Mouse (Mus musculus) MEL (cell line): ENCODE data around the gene Mms19. TPM values are rescaled to one million over a fixed set of nuclear protein-coding genes. Genes with fewer than 3 reads are reported as not detected.

ENCODE experiments used
- DNase-seq: peaks from one replicate; pipeline ENCODE4 v3.0.0; 2011; ENCODE audit warnings: low read depth, low spot score
- H3K27ac ChIP-seq: 2 replicates; pipeline ENCODE4 v1.5.1; 2012; ENCODE audit warnings: low read depth, mild to moderate bottlenecking, control low read depth, low read length, moderate library complexity; ENCODE audit not compliant: control insufficient read depth
- H3K27me3 ChIP-seq, 2 experiments: fragments of 150-350 bp in 1 of 2; sonication (generic) in 1 of 2; 2 replicates each; pipeline ENCODE4 v1.6.1; 2012; ENCODE audit warnings: low read length in 2 of 2, mild to moderate bottlenecking in 2 of 2, improper control_type of control experiment in 1 of 2, moderate library complexity in 1 of 2; ENCODE audit not compliant: insufficient read depth in 2 of 2, control insufficient read depth in 1 of 2
- H3K36me3 ChIP-seq, 2 experiments: 2 replicates each; pipeline ENCODE4 v1.6.1; 2012 to 2014; ENCODE audit warnings: low read length in 2 of 2, improper control_type of control experiment in 1 of 2, inconsistent platforms in 1 of 2, mild to moderate bottlenecking in 1 of 2; ENCODE audit not compliant: insufficient read depth in 2 of 2, control insufficient read depth in 1 of 2
- H3K4me1 ChIP-seq, 2 experiments: fragments of 150-350 bp in 1 of 2; sonication (generic) in 1 of 2; 2 replicates each; pipeline ENCODE4 v1.6.1; 2012; ENCODE audit warnings: low read length in 2 of 2, improper control_type of control experiment in 1 of 2, mild to moderate bottlenecking in 1 of 2; ENCODE audit not compliant: insufficient read depth in 2 of 2, control insufficient read depth in 1 of 2
- H3K4me3 ChIP-seq, 2 experiments: fragments of 150-350 bp in 1 of 2; sonication (generic) in 1 of 2; 2 replicates each; pipeline ENCODE4 v1.5.1; 2012; ENCODE audit warnings: low read depth in 2 of 2, low read length in 2 of 2, mild to moderate bottlenecking in 2 of 2, moderate library complexity in 2 of 2, control low read depth in 1 of 2, improper control_type of control experiment in 1 of 2; ENCODE audit not compliant: control insufficient read depth in 1 of 2, insufficient read depth in 1 of 2
- H3K79me2 ChIP-seq: 2 replicates; pipeline ENCODE4 v1.6.1; 2012; ENCODE audit warnings: mild to moderate bottlenecking, low read length, moderate library complexity; ENCODE audit not compliant: control insufficient read depth, poor library complexity, insufficient read depth
- H3K9ac ChIP-seq: 2 replicates; pipeline ENCODE4 v1.6.1; 2012; ENCODE audit warnings: low read depth, mild to moderate bottlenecking, control low read depth, low read length, moderate library complexity; ENCODE audit not compliant: control insufficient read depth, poor library complexity, severe bottlenecking
- H3K9me3 ChIP-seq: fragments of 150-350 bp; sonication (generic); replicated peaks from 2 replicates; pipeline ENCODE4 v1.6.1; 2012; ENCODE audit warnings: mild to moderate bottlenecking, low read length, improper control_type of control experiment, moderate library complexity; ENCODE audit not compliant: insufficient read depth
- E2F4 ChIP-seq: IDR thresholded peaks from 2 replicates; pipeline ENCODE4 v1.6.1; 2011; ENCODE audit warnings: low read depth, low read length, improper control_type of control experiment, borderline replicate concordance
- ETS1 ChIP-seq: IDR thresholded peaks from 2 replicates; pipeline ENCODE4 v1.6.1; 2012; ENCODE audit warnings: low read depth, mild to moderate bottlenecking, inconsistent platforms, low read length, improper control_type of control experiment, moderate library complexity
- HCFC1 ChIP-seq: IDR thresholded peaks from 2 replicates; pipeline ENCODE4 v1.6.1; 2012; ENCODE audit warnings: low read depth, mild to moderate bottlenecking, inconsistent platforms, low read length, improper control_type of control experiment, moderate library complexity
- JUND ChIP-seq: IDR thresholded peaks from 2 replicates; pipeline ENCODE4 v1.6.1; 2011; ENCODE audit warnings: low read depth, mild to moderate bottlenecking, improper control_type of control experiment, low read length
- MAZ ChIP-seq: IDR thresholded peaks from 2 replicates; pipeline ENCODE4 v1.6.1; 2012; ENCODE audit warnings: low read depth, mild to moderate bottlenecking, inconsistent platforms, low read length, improper control_type of control experiment
- MYB ChIP-seq: IDR thresholded peaks from 2 replicates; pipeline ENCODE4 v1.6.1; 2011; ENCODE audit warnings: mild to moderate bottlenecking, low read depth, low read length, improper control_type of control experiment
- MYC ChIP-seq: IDR thresholded peaks from 2 replicates; pipeline ENCODE4 v1.6.1; 2011; ENCODE audit warnings: low read depth, mild to moderate bottlenecking, low read length, improper control_type of control experiment, moderate library complexity
- NELFE ChIP-seq: IDR thresholded peaks from 2 replicates; pipeline ENCODE4 v1.6.1; 2011; ENCODE audit warnings: low read depth, low read length, improper control_type of control experiment
- POLR2A ChIP-seq, 2 experiments: IDR thresholded peaks; 2 replicates each; pipeline ENCODE4 v1.6.1; 2011 to 2012; ENCODE audit warnings: low read length in 2 of 2, mild to moderate bottlenecking in 2 of 2, control low read depth in 1 of 2, improper control_type of control experiment in 1 of 2, low read depth in 1 of 2, moderate library complexity in 1 of 2; ENCODE audit not compliant: control insufficient read depth in 1 of 2, insufficient read depth in 1 of 2, poor library complexity in 1 of 2
- POLR2AphosphoS2 ChIP-seq: IDR thresholded peaks from 2 replicates; pipeline ENCODE4 v1.6.1; 2011; ENCODE audit warnings: low read length, improper control_type of control experiment
- SMC3 ChIP-seq: IDR thresholded peaks from 2 replicates; pipeline ENCODE4 v1.6.1; 2011; ENCODE audit warnings: low read depth, low read length, improper control_type of control experiment
- TBP ChIP-seq: IDR thresholded peaks from 2 replicates; pipeline ENCODE4 v1.8.0; 2011; ENCODE audit warnings: low read depth, low read length, improper control_type of control experiment
- USF1 ChIP-seq: IDR thresholded peaks from 2 replicates; pipeline ENCODE4 v1.6.1; 2014; ENCODE audit warnings: low read depth, mild to moderate bottlenecking, inconsistent platforms, low read length, improper control_type of control experiment, moderate library complexity
- USF2 ChIP-seq, 2 experiments: IDR thresholded peaks; 2 replicates each; pipeline ENCODE4 v1.6.1; 2011 to 2012; ENCODE audit warnings: improper control_type of control experiment in 2 of 2, low read length in 2 of 2, borderline replicate concordance in 1 of 2, inconsistent platforms in 1 of 2, low read depth in 1 of 2, mild to moderate bottlenecking in 1 of 2; ENCODE audit not compliant: insufficient read depth in 1 of 2
- ZC3H11A ChIP-seq: IDR thresholded peaks from 2 replicates; pipeline ENCODE4 v1.6.1; 2012; ENCODE audit warnings: low read depth, mild to moderate bottlenecking, inconsistent platforms, low read length, improper control_type of control experiment
- ZKSCAN1 ChIP-seq: IDR thresholded peaks from 2 replicates; pipeline ENCODE4 v1.6.1; 2012; ENCODE audit warnings: low read depth, mild to moderate bottlenecking, inconsistent platforms, low read length, improper control_type of control experiment, moderate library complexity
- polyA plus RNA-seq, 2 experiments: library from polyadenylated mRNA; stranded (reverse) in 1 of 2; unstranded in 1 of 2; fragments of >175 nt in 1 of 2; fragments of >200 nt in 1 of 2; gene quantifications; 2 replicates each; pipeline versions ENCODE4 v1.2.1 to v1.2.4; 2012; ENCODE audit warnings: low replicate concordance in 2 of 2, low read depth in 1 of 2; ENCODE audit not compliant: insufficient read length in 2 of 2, insufficient read depth in 1 of 2, missing spikeins in 1 of 2
- total RNA-seq: library from RNA; depleted of rRNA; stranded (reverse); fragments of 300-350 nt; gene quantifications from 2 replicates; pipeline ENCODE4 v1.2.3, GENCODE M21; 2012

Gene Mms19
- total and polyA plus RNA-seq, 3 experiments, result 25.6 to 88.6 TPM; not detected in 1

GRCm38 (mm10) chr19:41920412-41921067 lies 60.4 kb downstream of the Mms19 start:
- Histone ChIP-seq H3K9ac (no peak overlapping the region), H3K36me3 (peaks cover 0 to 35% of the 10 kb centered on the region in 2 experiments; a peak in 2 of 4 replicates), H3K27me3 (no peaks in the 10 kb centered on the region), H3K79me2 (no peaks in the 10 kb centered on the region), H3K9me3 (no peaks in the 10 kb centered on the region), H3K4me1 (no peaks in the 10 kb centered on the region), H3K27ac (no peak overlapping the region), H3K4me3 (no peak overlapping the region)
- TF ChIP-seq POLR2AphosphoS2, result 0 out of 2 replicates have a peak, but pooled peaks have one; percentile 68
- 0 out of 2 replicates have a peak, but pooled peaks have one; percentile 38 for TF ChIP-seq ZKSCAN1
- no peak for TF ChIP-seq HCFC1
- DNase-seq, result no peak

GRCm38 (mm10) chr19:41919471-41919870 lies 61.5 kb downstream of the Mms19 start:
- H3K79me2 ChIP-seq, result peaks cover 9% of the 10 kb centered on the region
- peak; percentile 9; the same call in 1 of the 2 replicates for TF ChIP-seq POLR2AphosphoS2
- no peak for TF ChIP-seq JUND
- TF ChIP-seq, all 39 proteins: peak for 1
- H3K9ac ChIP-seq, result no peak overlapping the region
- no peaks in the 10 kb centered on the region for H3K27me3 ChIP-seq
- H3K9me3 ChIP-seq, result no peaks in the 10 kb centered on the region
- peaks cover 0 to 4% of the 10 kb centered on the region in 2 experiments; a peak in 3 of 4 replicates for H3K4me1 ChIP-seq
- H3K4me3 ChIP-seq, result no peak overlapping the region
- no peak overlapping the region for H3K27ac ChIP-seq
- H3K36me3 ChIP-seq, result peaks cover 7 to 40% of the 10 kb centered on the region in 2 experiments
- DNase-seq, result peak; percentile 56

- Histone ChIP-seq H3K27ac (no peak overlapping the region), H3K4me3 (no peak overlapping the region), H3K4me1 (peaks cover 9 to 16% of the 10 kb centered on the region in 2 experiments), H3K9me3 (no peaks in the 10 kb centered on the region), H3K27me3 (no peaks in the 10 kb centered on the region), H3K79me2 (peaks cover 33% of the 10 kb centered on the region), H3K9ac (no peak overlapping the region), H3K36me3 (peaks cover 22 to 34% of the 10 kb centered on the region in 2 experiments)
- DNase-seq, result no peak
- no peak for TF ChIP-seq SMC3
- no peak for TF ChIP-seq NELFE
- TF ChIP-seq MAZ, result no peak
- TF ChIP-seq USF1, result no peak
- no peak for TF ChIP-seq ZC3H11A
- no peak for TF ChIP-seq MYC
- no peak for TF ChIP-seq E2F4
- no peak for TF ChIP-seq POLR2A (IDR thresholded peaks at IDR 0.05; ENCODE audit: control insufficient read depth in 1 of 2, insufficient read depth in 1 of 2, low read depth in 1 of 2, low read length in 2 of 2, poor library complexity in 1 of 2)
- no peak for TF ChIP-seq ETS1
- no peak for TF ChIP-seq TBP
- TF ChIP-seq MYB, result no peak
- TF ChIP-seq USF2 (IDR thresholded peaks at IDR 0.05; ENCODE audit: borderline replicate concordance in 1 of 2, insufficient read depth in 1 of 2, low read depth in 1 of 2, low read length in 2 of 2), result no peak
These were observed 64.1 kb downstream of the Mms19 start for GRCm38 (mm10) chr19:41916853-41917252.
